Mouse (Mus musculus) right cerebral cortex, postnatal 10 days (tissue): ENCODE data around the gene Tnnt1.

ENCODE experiments used
- DNase-seq, 2 experiments: peaks; one replicate each; pipeline ENCODE4 v3.0.0; 2021; ENCODE audit warnings: low spot score in 2 of 2

Gene Tnnt1

DNA sequence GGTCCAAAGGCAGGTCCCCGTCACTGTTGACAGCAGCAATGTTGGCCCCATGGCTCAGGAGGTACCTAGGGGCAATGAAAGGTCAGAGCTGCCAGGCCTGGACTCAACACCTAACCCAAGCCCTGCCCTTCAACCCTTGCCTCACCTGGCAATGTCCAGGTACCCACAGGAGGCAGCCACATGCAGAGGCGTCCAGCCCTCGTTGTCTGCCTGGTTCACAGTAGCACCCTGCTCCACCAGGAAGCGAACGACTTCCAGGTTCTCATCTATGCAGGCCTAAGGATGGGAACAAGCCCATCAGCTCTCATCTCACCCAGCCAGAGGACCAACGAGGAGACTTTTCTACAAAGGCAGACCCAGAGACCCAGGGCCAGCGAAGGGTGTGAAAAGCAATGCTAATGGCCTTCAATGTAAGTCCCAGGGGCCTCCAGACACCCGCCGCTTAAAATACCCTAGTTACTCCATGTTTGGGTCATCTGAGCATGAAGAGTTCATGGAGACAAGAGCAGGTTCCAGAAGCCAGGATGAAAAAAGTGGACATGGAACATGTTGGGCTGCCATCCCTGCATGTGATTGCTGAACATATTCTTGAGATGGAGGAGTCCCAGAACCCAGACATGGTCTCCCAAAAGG, 18.8 kb downstream of the Tnnt1 start:
- no peak for DNase-seq

GRCm38 (mm10) chr7:4496468-4496867, 19.7 kb downstream of the Tnnt1 start:
- DNase-seq: no peak

DNA sequence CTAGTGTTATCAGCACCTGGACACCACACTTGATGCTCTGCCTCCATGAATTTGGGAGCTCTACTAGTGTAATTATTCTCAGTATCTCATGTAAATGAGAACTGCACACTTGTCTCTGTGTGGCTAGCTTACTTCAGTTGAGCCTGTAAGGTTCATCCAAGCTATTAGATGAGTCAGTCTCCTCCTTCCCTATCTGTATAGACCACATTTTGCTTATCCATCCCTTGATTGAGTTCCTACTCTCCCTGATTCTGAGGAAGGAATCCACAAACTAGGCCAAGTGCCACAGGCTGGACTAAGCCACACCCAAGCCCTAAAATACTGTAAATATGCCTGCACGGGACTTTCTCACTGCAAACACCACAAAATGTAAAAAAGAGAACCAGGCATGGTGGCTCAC, 22.2 kb downstream of the Tnnt1 start:
- DNase-seq: no peak

DNA sequence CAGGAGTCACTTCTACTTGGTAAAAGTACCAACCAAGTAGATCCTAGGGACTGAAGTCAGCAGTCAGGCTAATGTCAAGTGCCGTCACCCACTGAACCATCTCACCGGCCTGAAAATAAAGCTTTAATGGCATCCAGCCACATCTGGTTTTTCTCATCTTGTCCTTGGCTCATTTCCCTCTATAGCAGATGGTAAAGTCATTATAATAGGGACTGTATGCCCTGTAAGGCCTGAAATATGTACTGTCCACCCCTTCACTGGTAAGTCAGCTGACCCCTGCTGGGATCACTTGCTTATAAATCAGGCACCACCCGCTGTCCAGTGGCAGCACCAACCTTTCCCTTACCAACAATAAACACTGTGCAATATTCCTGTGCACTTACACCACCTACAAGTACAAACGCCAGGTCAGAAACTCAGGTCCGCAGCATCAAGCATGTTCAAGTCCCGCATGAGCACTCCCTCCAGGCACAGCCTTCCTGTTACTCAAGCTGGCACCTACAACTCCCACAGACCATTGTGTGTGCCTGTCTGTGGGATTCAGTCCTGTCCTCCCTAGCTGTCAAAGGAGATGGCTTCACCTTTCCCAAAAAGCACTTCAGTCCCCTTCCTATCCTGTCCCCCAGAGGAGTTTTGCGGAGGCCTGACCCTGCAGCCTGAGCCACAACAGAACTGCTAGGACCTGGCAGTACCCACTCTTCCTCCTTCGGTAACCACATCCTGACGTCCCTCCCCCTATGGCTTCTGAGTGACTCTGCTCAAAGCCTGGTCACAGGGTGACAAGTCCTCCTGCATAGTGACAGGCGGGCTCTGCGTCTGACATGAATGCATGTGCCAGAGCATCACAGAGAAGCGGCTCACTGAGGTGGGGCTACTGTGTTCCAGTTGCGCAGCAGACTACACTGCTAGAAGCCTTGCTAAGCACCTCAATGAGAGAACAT, 23.6 kb downstream of the Tnnt1 start:
- no peak for DNase-seq

- no peak for DNase-seq
Observed at GRCm38 (mm10) chr7:4491308-4491707, 24.9 kb downstream of the Tnnt1 start.

DNA sequence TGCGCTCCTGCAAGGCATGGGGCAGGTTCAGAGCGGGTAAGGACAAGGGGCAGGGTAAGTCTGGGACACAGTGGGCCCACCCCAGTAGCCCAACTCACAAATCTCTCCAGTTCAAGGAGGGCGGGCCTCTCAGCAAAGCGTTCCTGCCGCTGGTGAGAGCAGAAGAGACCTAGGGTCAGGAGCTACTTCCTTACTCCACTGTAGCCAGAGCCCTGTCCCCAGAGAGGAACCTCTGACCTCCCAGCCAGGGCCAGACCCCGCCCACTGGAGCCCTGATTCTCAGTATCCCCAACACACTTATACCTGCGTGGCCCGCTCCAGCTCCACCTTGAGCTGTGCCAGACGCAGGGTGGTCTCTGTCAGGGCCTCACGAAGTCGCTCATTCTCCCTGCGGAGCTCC, 33.9 kb downstream of the Tnnt1 start:
- no peak for DNase-seq

DNA sequence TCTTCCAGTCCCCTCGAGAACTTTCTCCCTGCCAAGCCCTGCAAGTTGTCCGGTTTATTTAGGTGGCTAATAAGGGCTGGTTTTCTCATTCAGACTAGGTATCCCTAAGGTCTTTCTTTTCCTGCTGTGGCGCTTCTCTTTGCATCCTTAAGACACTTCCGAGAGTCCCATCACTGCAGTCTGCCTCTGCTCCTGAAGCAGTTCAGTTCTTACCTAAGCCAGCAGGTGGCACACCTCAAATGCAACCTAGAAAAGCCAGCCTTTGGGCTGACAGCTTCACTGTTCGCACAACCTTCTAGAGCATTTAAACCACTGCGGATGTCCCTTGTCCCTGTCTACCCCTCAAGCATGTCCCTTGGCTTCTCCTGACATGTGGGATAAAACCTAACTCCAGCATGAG, 36.5 kb downstream of the Tnnt1 start:
- peak in 1 of 2 experiments; percentile 68 for DNase-seq

- no peak for DNase-seq
Observed at GRCm38 (mm10) chr7:4478796-4479291, 37.3 kb downstream of the Tnnt1 start.

DNA sequence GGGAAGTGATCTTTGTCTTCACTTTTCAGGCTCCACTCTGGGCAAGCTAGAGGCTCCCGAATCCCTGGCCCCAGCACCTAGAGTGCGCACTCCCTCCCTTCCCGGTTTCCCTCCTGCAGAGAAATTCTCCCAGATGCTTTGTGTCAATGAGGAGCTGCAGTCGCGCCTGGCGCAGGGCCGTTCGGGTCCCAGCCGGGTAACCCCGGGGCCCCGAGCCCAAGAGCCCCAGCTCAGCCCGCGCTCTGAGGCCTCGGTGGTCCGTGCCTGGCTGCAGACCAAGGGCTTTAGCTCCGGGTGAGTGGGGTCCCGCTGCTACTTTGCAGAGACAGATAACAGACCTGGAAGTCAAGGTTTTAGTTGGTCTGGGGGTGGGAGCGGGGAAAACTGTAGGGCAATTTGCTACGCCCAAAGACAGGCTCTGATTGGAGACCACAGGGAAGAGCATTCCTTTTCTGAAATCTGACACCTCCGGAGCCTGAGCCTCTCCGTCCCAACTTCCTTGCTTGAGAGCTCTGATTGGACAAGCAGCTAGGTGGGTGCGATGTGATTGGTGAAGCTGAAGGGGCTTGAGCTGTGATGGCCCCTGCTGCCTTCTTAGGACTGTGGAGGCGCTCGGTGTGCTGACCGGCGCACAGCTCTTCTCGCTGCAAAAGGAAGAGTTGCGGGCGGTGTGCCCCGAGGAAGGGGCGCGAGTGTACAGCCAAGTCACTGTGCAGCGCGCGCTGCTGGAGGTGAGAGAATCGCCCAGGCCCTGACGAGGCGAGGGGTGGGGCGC, 38.0 kb downstream of the Tnnt1 start:
- peak; percentile 81 to 87 for DNase-seq

GRCm38 (mm10) chr7:4473940-4474339, 42.2 kb downstream of the Tnnt1 start:
- no peak for DNase-seq

- DNase-seq: peak; percentile 92 to 94
Observed at GRCm38 (mm10) chr7:4471179-4471555, 45.0 kb downstream of the Tnnt1 start.

GRCm38 (mm10) chr7:4470275-4471178, 45.7 kb downstream of the Tnnt1 start:
- peak; percentile 78 to 81 for DNase-seq

DNA sequence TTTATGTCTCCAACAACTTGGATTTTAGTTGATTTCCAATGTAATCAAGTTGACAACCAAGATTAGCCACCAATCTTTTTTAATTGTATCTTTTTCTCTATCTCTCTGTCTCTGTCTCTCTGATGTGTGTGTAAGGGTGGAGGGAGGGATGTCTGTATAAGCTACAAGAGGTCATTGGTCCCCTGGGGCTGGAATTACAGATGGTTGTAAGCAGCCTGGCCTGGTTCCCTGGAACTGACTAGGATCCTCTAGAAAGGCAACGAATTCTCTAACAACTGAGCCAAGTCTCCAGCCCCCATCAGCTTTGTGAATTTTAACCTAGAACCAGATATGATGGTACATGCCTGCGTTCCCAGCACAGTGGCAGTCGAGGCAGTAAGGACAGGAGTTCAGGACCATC, 48.4 kb downstream of the Tnnt1 start:
- no peak for DNase-seq

GRCm38 (mm10) chr7:4464194-4464824, 51.9 kb downstream of the Tnnt1 start:
- no peak for DNase-seq

DNA sequence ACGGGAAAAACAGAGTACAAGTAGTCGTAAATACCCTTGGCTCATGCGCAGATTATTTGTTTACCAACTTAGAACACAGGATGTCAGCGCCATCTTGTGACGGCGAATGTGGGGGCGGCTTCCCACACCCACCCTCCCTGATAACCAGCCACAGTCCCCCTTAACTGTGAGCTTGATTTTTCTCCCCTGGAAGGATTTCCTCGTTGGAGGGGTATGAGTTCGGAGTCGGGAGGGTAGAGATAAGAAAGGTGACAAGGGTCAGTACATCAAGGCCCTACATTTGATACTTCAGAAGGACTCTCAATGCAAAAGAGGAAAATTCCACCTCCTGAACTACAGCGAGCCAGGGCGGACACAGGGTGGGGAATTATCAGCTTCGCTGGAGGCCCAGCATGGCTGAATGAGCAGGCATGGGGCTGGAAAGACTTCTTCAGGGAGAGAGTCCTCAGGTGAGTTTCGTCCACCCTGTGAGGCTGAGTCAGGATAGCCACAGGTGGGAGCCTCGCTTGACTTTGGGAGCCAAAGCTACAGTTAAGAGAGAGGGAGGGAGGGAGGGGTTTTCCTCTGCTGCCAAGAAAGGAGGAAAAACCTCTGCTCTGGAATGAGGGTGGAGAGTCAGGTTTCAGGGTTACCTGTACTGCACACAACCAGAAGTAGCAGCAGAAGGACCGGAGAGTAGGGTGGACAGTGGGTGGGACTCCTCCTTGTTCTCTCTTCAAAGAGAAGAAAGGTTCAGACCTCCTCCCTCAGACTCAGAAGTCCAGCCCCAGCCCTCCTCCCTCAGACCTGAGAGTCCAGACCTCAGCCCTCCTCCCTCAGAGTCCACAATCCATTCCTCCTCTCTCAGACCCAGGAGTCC, 55.4 kb downstream of the Tnnt1 start, which contains the start of gene Eps8l1:
Eps8l1 (plus strand) TSS at position 99 of the 859 bp plus-strand sequence.
- no peak for DNase-seq
